Mouse (Mus musculus) testis, adult 2 months (tissue): ENCODE measurements around the gene Ccne1.

Experiments
- CTCF ChIP-seq: fragments of 200-500 bp; IDR thresholded peaks from 2 replicates; pipeline ENCODE4 v1.5.1; 2012; ENCODE audit warnings: low read depth, mild to moderate bottlenecking, inconsistent platforms, low read length, moderate library complexity; ENCODE audit not compliant: control insufficient read depth, insufficient read depth, insufficient replicate concordance
- POLR2A ChIP-seq: fragments of 200-500 bp; IDR thresholded peaks from 2 replicates; pipeline ENCODE4 v1.6.1; 2012; ENCODE audit warnings: low read depth, mild to moderate bottlenecking, inconsistent platforms, low read length, moderate library complexity; ENCODE audit not compliant: control insufficient read depth

- TF ChIP-seq POLR2A (0 out of 2 replicates have a peak, but pooled peaks have one; percentile 8), CTCF (no peak)
These were observed 523 bp downstream of the Ccne1 start for GRCm38 (mm10) chr7:38106711-38107311.
